Mouse (Mus musculus): Measurements from ENCODE around the gene Epha2. TPM values are rescaled to one million over a fixed set of nuclear protein-coding genes. Genes with fewer than 3 reads are reported as not detected.

Gene Epha2
- polyA plus RNA-seq, 2 experiments = 0.29 to 1.6 TPM

DNA sequence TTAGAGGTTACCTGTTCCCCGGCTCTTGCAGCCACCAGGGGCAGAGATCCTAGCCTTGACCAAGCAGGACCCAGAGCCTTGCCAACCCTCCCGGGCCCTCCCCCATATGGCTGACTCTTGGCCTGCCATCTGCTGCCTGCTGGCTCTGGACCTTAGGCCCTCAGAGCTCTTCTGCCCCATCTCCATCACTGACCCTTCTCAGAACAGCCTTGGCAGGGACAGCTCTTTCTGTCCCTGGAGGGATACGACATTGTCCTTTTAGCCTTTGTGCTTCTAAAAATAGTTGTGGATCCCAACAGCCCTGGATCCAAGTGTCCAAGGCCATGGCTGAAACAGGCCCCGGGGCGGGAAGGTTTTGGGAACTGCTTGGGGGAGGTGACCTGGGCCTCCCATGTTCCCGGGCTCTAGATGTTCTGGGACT lies 23.7 kb downstream of the Epha2 start:
- TF ChIP-seq EP300 (IDR thresholded peaks at IDR 0.05; ENCODE audit: low read depth) (no peak), CTCF (IDR thresholded peaks at IDR 0.05; ENCODE audit: low read depth) (no peak)
- H3K4me2 ChIP-seq (ENCODE audit: low read depth) = no peak overlapping the region
- no peak overlapping the region for H3K27ac ChIP-seq
- H3K9me3 ChIP-seq (ENCODE audit: control insufficient read depth, low read length) = no peaks in the 10 kb centered on the region
- H3K36me3 ChIP-seq (replicated peaks; ENCODE audit: control insufficient read depth, insufficient read depth, low read depth) = no peaks in the 10 kb centered on the region
- WGBS (ENCODE audit: insufficient replicate concordance) = 65% methylated on average over 6 of the region's 6 CpGs
- H3K27me3 ChIP-seq (ENCODE audit: control insufficient read depth, insufficient read depth, low read length) = no peaks in the 10 kb centered on the region
- H3K4me1 ChIP-seq (replicated peaks; ENCODE audit: control insufficient read depth in 2 of 2, insufficient read depth in 2 of 2, low read length in 1 of 2) = no peaks in the 10 kb centered on the region
- no peak overlapping the region for H3K9ac ChIP-seq (replicated peaks)
- DNase-seq (ENCODE audit: low read depth in 3 of 3, low spot score in 3 of 3) (no peak), ATAC-seq (ENCODE audit: insufficient read depth) (no peak)
- no peak overlapping the region for H3K4me3 ChIP-seq (ENCODE audit: insufficient read depth in 1 of 2, low read depth in 2 of 2, low read length in 2 of 2)

DNA sequence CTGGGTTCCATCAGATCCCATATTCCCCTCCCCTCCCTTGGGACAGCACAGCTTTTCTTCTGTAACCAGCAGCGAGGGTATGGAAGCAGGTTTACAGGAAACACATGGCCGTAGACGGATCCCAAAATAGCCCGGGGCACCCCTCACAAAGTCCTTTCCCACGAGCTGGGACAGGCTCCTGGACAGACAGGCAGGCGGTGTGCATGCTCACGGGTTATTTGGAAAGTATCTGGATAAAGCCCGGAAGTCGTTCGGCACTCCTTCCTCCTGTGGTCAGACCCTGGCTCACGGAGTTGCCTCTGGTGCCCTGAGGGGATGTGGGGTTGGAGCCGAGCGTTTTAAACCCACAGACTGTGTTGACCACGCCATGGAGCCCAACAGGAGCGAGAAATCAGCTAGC lies 24.6 kb downstream of the Epha2 start:
- 13% methylated on average over 15 of the region's 15 CpGs for WGBS (ENCODE audit: insufficient replicate concordance)
- no peaks in the 10 kb centered on the region for H3K4me1 ChIP-seq (replicated peaks; ENCODE audit: control insufficient read depth in 2 of 2, insufficient read depth in 2 of 2, low read length in 1 of 2)
- H3K27me3 ChIP-seq (ENCODE audit: control insufficient read depth, insufficient read depth, low read length) = no peaks in the 10 kb centered on the region
- TF ChIP-seq EP300 (IDR thresholded peaks at IDR 0.05; ENCODE audit: low read depth) (no peak), CTCF (IDR thresholded peaks at IDR 0.05; ENCODE audit: low read depth) (no peak)
- H3K9ac ChIP-seq (replicated peaks) = no peak overlapping the region
- no peaks in the 10 kb centered on the region for H3K36me3 ChIP-seq (replicated peaks; ENCODE audit: control insufficient read depth, insufficient read depth, low read depth)
- no peak for DNase-seq (ENCODE audit: low read depth in 3 of 3, low spot score in 3 of 3)
- no peaks in the 10 kb centered on the region for H3K9me3 ChIP-seq (ENCODE audit: control insufficient read depth, low read length)
- H3K4me2 ChIP-seq (ENCODE audit: low read depth) = no peak overlapping the region
- ATAC-seq (ENCODE audit: insufficient read depth) = no peak
- H3K27ac ChIP-seq = no peak overlapping the region
- H3K4me3 ChIP-seq (ENCODE audit: insufficient read depth in 1 of 2, low read depth in 2 of 2, low read length in 2 of 2) = no peak overlapping the region

DNA sequence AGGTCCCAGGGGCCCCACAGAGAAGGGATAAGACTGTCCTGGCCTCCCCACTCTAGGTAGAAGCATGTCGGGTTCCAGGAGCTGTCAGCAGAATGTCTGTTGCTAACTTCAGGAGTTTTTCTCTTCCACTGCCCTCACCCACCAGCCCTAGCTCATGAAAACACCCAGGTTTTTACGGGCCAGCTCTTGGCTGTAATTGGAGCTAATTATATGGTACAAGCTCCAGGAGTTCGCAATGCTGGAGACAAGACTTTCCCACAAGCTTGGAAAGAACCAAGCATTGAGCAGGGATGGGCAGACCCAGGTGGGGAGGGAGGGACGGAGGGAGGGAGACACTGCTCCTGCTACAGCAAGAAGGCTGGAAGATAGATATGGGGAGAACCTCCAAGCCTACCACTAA lies 26.0 kb downstream of the Epha2 start:
- Histone ChIP-seq H3K9me3 (ENCODE audit: control insufficient read depth, low read length) (no peaks in the 10 kb centered on the region), H3K4me2 (ENCODE audit: low read depth) (no peak overlapping the region), H3K9ac (replicated peaks) (no peak overlapping the region), H3K4me3 (ENCODE audit: insufficient read depth in 1 of 2, low read depth in 2 of 2, low read length in 2 of 2) (no peak overlapping the region), H3K27me3 (ENCODE audit: control insufficient read depth, insufficient read depth, low read length) (no peaks in the 10 kb centered on the region), H3K36me3 (replicated peaks; ENCODE audit: control insufficient read depth, insufficient read depth, low read depth) (no peaks in the 10 kb centered on the region), H3K4me1 (replicated peaks; ENCODE audit: control insufficient read depth in 2 of 2, insufficient read depth in 2 of 2, low read length in 1 of 2) (no peaks in the 10 kb centered on the region), H3K27ac (no peak overlapping the region)
- ATAC-seq (ENCODE audit: insufficient read depth) = no peak
- WGBS (ENCODE audit: insufficient replicate concordance) = 55% methylated on average over 4 of the region's 4 CpGs
- no peak for DNase-seq (ENCODE audit: low read depth in 3 of 3, low spot score in 3 of 3)
- TF ChIP-seq EP300 (IDR thresholded peaks at IDR 0.05; ENCODE audit: low read depth) (no peak), CTCF (IDR thresholded peaks at IDR 0.05; ENCODE audit: low read depth) (no peak)

DNA sequence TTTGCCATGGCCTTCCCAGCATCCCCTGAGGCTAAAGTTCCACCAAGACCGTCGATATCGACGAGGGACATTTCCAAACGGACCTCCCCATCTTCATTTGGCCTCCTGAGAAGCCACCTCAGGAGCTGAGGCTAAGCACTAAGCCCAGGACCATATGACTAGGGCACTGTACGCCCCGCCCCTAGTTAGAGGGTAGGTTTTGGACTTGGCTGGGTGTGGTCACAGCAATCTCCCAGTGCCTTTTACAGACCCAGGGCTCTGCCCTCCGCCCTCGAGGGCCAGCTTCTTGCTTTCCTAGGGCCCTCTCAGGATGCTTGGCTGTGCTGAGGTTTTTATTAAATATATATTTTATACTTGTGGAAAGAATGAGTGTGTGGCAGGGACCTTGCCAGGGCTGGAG lies 27.7 kb downstream of the Epha2 start:
- DNase-seq (ENCODE audit: low read depth in 3 of 3, low spot score in 3 of 3) (no peak), ATAC-seq (ENCODE audit: insufficient read depth) (no peak)
- Histone ChIP-seq H3K4me2 (ENCODE audit: low read depth) (no peak overlapping the region), H3K27me3 (ENCODE audit: control insufficient read depth, insufficient read depth, low read length) (no peaks in the 10 kb centered on the region), H3K4me1 (replicated peaks; ENCODE audit: control insufficient read depth in 2 of 2, insufficient read depth in 2 of 2, low read length in 1 of 2) (no peaks in the 10 kb centered on the region), H3K9me3 (ENCODE audit: control insufficient read depth, low read length) (no peaks in the 10 kb centered on the region), H3K36me3 (replicated peaks; ENCODE audit: control insufficient read depth, insufficient read depth, low read depth) (no peaks in the 10 kb centered on the region), H3K9ac (replicated peaks) (no peak overlapping the region), H3K4me3 (ENCODE audit: insufficient read depth in 1 of 2, low read depth in 2 of 2, low read length in 2 of 2) (no peak overlapping the region), H3K27ac (no peak overlapping the region)
- WGBS (ENCODE audit: insufficient replicate concordance) = 55% methylated on average over 9 of the region's 9 CpGs
- TF ChIP-seq CTCF (IDR thresholded peaks at IDR 0.05; ENCODE audit: low read depth) (no peak), EP300 (IDR thresholded peaks at IDR 0.05; ENCODE audit: low read depth) (no peak)

DNA sequence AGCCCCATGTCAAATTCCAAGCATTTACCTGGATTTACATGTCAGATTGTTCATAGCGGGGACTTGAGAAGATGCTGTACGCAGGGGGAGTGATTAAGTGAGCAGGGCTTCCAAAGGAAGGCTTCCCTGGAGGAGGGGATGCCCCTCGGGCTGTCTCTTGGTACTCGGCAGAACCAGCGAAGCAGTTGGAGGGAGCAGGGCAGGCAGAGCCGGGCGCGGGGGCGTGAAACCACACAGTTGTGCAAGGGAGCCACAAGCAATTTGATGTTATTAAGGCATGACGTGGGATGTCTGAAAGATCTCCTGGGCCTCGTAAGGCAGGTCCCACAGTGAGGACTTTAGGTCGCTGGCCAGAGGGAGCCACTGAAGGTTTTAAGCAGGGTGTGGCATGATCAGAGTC lies 28.9 kb downstream of the Epha2 start:
- DNase-seq (ENCODE audit: low read depth in 3 of 3, low spot score in 3 of 3) (no peak), ATAC-seq (ENCODE audit: insufficient read depth) (no peak)
- no peaks in the 10 kb centered on the region for H3K27me3 ChIP-seq (ENCODE audit: control insufficient read depth, insufficient read depth, low read length)
- no peak overlapping the region for H3K9ac ChIP-seq (replicated peaks)
- WGBS (ENCODE audit: insufficient replicate concordance) = 48% methylated on average over 12 of the region's 12 CpGs
- H3K4me2 ChIP-seq (ENCODE audit: low read depth) = no peak overlapping the region
- H3K27ac ChIP-seq = no peak overlapping the region
- H3K9me3 ChIP-seq (ENCODE audit: control insufficient read depth, low read length) = no peaks in the 10 kb centered on the region
- H3K4me1 ChIP-seq (replicated peaks; ENCODE audit: control insufficient read depth in 2 of 2, insufficient read depth in 2 of 2, low read length in 1 of 2) = no peaks in the 10 kb centered on the region
- no peaks in the 10 kb centered on the region for H3K36me3 ChIP-seq (replicated peaks; ENCODE audit: control insufficient read depth, insufficient read depth, low read depth)
- TF ChIP-seq CTCF (IDR thresholded peaks at IDR 0.05; ENCODE audit: low read depth) = no peak
- no peak for TF ChIP-seq EP300 (IDR thresholded peaks at IDR 0.05; ENCODE audit: low read depth)
- H3K4me3 ChIP-seq (ENCODE audit: insufficient read depth in 1 of 2, low read depth in 2 of 2, low read length in 2 of 2) = no peak overlapping the region

Measured in liver, embryonic 14.5 days (tissue).